8 mouse cellular contexts compared by ENCODE assay signal in genomic region chr3:89225918-89226317, GRCm38 (mm10). TPM values are rescaled to one million over a fixed set of nuclear protein-coding genes. Genes with fewer than 3 reads are reported as not detected.
DNase-seq lines count a peak whose midpoint lies in the region; ATAC-seq and TF ChIP-seq lines count a peak whose summit lies in the region.
"Had no signal": no experiment of that assay in that cellular context is flagged by ENCODE, and none has a peak within 500 bp of the region (broad histone marks: within the 10 kb centered on the region; RNA-seq: fewer than 3 reads in every experiment).

No protein-coding gene starts in this region.

- H3K27me3 ChIP-seq in lung, postnatal 0 days (replicated peaks; ENCODE audit: insufficient read depth, low read length) = no peaks in the 10 kb centered on the region
- no peaks in the 10 kb centered on the region; the same call in 1 of the 2 replicates for H3K27me3 ChIP-seq in embryonic facial prominence, embryonic 15.5 days
- no peaks in the 10 kb centered on the region for H3K27me3 ChIP-seq in limb, embryonic 15.5 days
- H3K27me3 ChIP-seq in stomach, postnatal 0 days (ENCODE audit: control insufficient read depth, insufficient read depth, low read length) = no peaks in the 10 kb centered on the region

- H3K27ac ChIP-seq in lung, postnatal 0 days (ENCODE audit: low read length) = no peak overlapping the region
- no peak overlapping the region for H3K27ac ChIP-seq in embryonic facial prominence, embryonic 15.5 days (replicated peaks)
- H3K27ac ChIP-seq in limb, embryonic 15.5 days = no peak overlapping the region
- no peak overlapping the region for H3K27ac ChIP-seq in stomach, postnatal 0 days (replicated peaks)

- H3K9ac ChIP-seq in lung, postnatal 0 days (replicated peaks; ENCODE audit: low read depth) = no peak overlapping the region
- no peak overlapping the region for H3K9ac ChIP-seq in embryonic facial prominence, embryonic 15.5 days
- H3K9ac ChIP-seq in limb, embryonic 15.5 days = no peak overlapping the region
- H3K9ac ChIP-seq in stomach, postnatal 0 days (ENCODE audit: low read length) = 0 out of 2 replicates have a peak overlapping the region, but pooled peaks have one; percentile 23

- H3K4me2 ChIP-seq in lung, postnatal 0 days (replicated peaks; ENCODE audit: low read depth, low read length) = peak overlapping the region; percentile 69
- H3K4me2 ChIP-seq in embryonic facial prominence, embryonic 15.5 days (replicated peaks) = peak overlapping the region; percentile 82; the same call in 1 of the 2 replicates
- H3K4me2 ChIP-seq in limb, embryonic 15.5 days = peak overlapping the region; percentile 64; the same call in 1 of the 2 replicates
- no peak overlapping the region for H3K4me2 ChIP-seq in stomach, postnatal 0 days (replicated peaks; ENCODE audit: low read depth)

- DNase-seq in lung, postnatal 0 days (ENCODE audit: low spot score) = peak; percentile 56
- DNase-seq in lung, postnatal 10 days = no peak
- DNase-seq in stomach, postnatal 0 days (ENCODE audit: low spot score) = no peak
- DNase-seq in T-cell, adult 2 months (ENCODE audit: low spot score) = no peak
- DNase-seq in left cerebral cortex, postnatal 4 days = no peak

- intact Hi-C loops in left cerebral cortex, postnatal 4 days (cut with DNase I) = no loop called here

- H3K36me3 ChIP-seq in lung, postnatal 0 days (ENCODE audit: insufficient read depth, low read length) = no peaks in the 10 kb centered on the region
- H3K36me3 ChIP-seq in embryonic facial prominence, embryonic 15.5 days = peaks cover 11% of the 10 kb centered on the region; the same call in 1 of the 2 replicates
- H3K36me3 ChIP-seq in limb, embryonic 15.5 days = peaks cover 38% of the 10 kb centered on the region
- H3K36me3 ChIP-seq in stomach, postnatal 0 days (ENCODE audit: control insufficient read depth, insufficient read depth, low read length) = peaks cover 4% of the 10 kb centered on the region; the same call in 1 of the 2 replicates

- no peaks in the 10 kb centered on the region for H3K9me3 ChIP-seq in lung, postnatal 0 days (ENCODE audit: low read length)
- H3K9me3 ChIP-seq in embryonic facial prominence, embryonic 15.5 days (replicated peaks) = no peaks in the 10 kb centered on the region
- no peaks in the 10 kb centered on the region for H3K9me3 ChIP-seq in limb, embryonic 15.5 days
- H3K9me3 ChIP-seq in stomach, postnatal 0 days (ENCODE audit: control insufficient read depth, low read length) = no peaks in the 10 kb centered on the region

- no peak overlapping the region for H3K4me3 ChIP-seq in lung, postnatal 0 days (ENCODE audit: low read depth, low read length)
- peak overlapping the region; percentile 46; the same call in 1 of the 2 replicates for H3K4me3 ChIP-seq in embryonic facial prominence, embryonic 15.5 days (replicated peaks)
- H3K4me3 ChIP-seq in limb, embryonic 15.5 days = no peak overlapping the region
- H3K4me3 ChIP-seq in stomach, postnatal 0 days (ENCODE audit: low read depth, low read length) = no peak overlapping the region

- no peak for ATAC-seq in lung, postnatal 0 days
- no peak for ATAC-seq in embryonic facial prominence, embryonic 15.5 days (ENCODE audit: insufficient number of reproducible peaks, low FRiP score, low TSS enrichment, low read depth)
- ATAC-seq in limb, embryonic 15.5 days (ENCODE audit: insufficient number of reproducible peaks, low FRiP score, low TSS enrichment, low read depth) = no peak
- no peak for ATAC-seq in stomach, postnatal 0 days (ENCODE audit: low FRiP score, low TSS enrichment)
- ATAC-seq: inflammation-experienced regulatory T-cells, adult 6 months had no signal

- no peak for TF ChIP-seq CTCF in lung, postnatal 0 days (IDR thresholded peaks at IDR 0.05)
- no peak for TF ChIP-seq CTCF in stomach, postnatal 0 days (IDR thresholded peaks at IDR 0.05; ENCODE audit: low read depth)

- TF ChIP-seq EP300 in lung, postnatal 0 days (IDR thresholded peaks at IDR 0.05) = no peak
- TF ChIP-seq EP300 in stomach, postnatal 0 days (optimal IDR thresholded peaks at IDR 0.05) = no peak

- peaks cover 11% of the 10 kb centered on the region for H3K4me1 ChIP-seq in lung, postnatal 0 days (ENCODE audit: insufficient read depth, low read depth, low read length)
- H3K4me1 ChIP-seq in embryonic facial prominence, embryonic 15.5 days = peaks cover 37% of the 10 kb centered on the region
- peaks cover 33% of the 10 kb centered on the region for H3K4me1 ChIP-seq in limb, embryonic 15.5 days
- peaks cover 3% of the 10 kb centered on the region; the same call in 1 of the 2 replicates for H3K4me1 ChIP-seq in stomach, postnatal 0 days (replicated peaks; ENCODE audit: control insufficient read depth, insufficient read depth)

- 50% methylated on average over 4 of the region's 4 CpGs for WGBS in lung, postnatal 0 days
- WGBS in embryonic facial prominence, embryonic 15.5 days = 38% methylated on average over 4 of the region's 4 CpGs
- WGBS in limb, embryonic 15.5 days = 47% methylated on average over 4 of the region's 4 CpGs
- WGBS in stomach, postnatal 0 days = 67% methylated on average over 4 of the region's 4 CpGs

RNA-seq across cellular contexts. Expression of gene Mtx1, which starts 1.0 kb away (rescaled TPM):
- 99.3 and 116 TPM in 2 replicates for polyA plus RNA-seq in lung, postnatal 0 days (2015; fragmentation: Nextera tagmentation; extraction: Ambion mirVana)
- 173 and 196 TPM in 2 replicates for polyA plus RNA-seq in embryonic facial prominence, embryonic 15.5 days (2015; fragmentation: Nextera tagmentation; extraction: Ambion mirVana)
- polyA plus RNA-seq in limb, embryonic 15.5 days (2015; fragmentation: Nextera tagmentation; extraction: Ambion mirVana) = 156 and 180 TPM in 2 replicates
- polyA plus RNA-seq in stomach, postnatal 0 days (2015; fragmentation: Nextera tagmentation; extraction: Ambion mirVana) = 129 and 133 TPM in 2 replicates
- total RNA-seq in left cerebral cortex, postnatal 4 days (2021) = 100 to 1,000 TPM in 1 of 2 experiments, 10 to 100 TPM in 1; 99.1 to 106 TPM

RNA-seq across cellular contexts. Expression of gene Muc1, which starts 2.9 kb away (rescaled TPM):
- polyA plus RNA-seq in lung, postnatal 0 days (2015; fragmentation: Nextera tagmentation; extraction: Ambion mirVana) = 300 and 307 TPM in 2 replicates
- 4.0 and 10.2 TPM in 2 replicates for polyA plus RNA-seq in embryonic facial prominence, embryonic 15.5 days (2015; fragmentation: Nextera tagmentation; extraction: Ambion mirVana)
- 0.64 and 0.68 TPM in 2 replicates for polyA plus RNA-seq in limb, embryonic 15.5 days (2015; fragmentation: Nextera tagmentation; extraction: Ambion mirVana)
- polyA plus RNA-seq in stomach, postnatal 0 days (2015; fragmentation: Nextera tagmentation; extraction: Ambion mirVana) = 212 and 255 TPM in 2 replicates
- 1 to 10 TPM; 1.0 to 2.0 TPM for total RNA-seq in left cerebral cortex, postnatal 4 days (2021)

RNA-seq across cellular contexts. Expression of gene Thbs3, which starts 10.9 kb away (rescaled TPM):
- polyA plus RNA-seq in lung, postnatal 0 days (2015; fragmentation: Nextera tagmentation; extraction: Ambion mirVana) = 77.3 and 77.7 TPM in 2 replicates
- 47.1 and 59.7 TPM in 2 replicates for polyA plus RNA-seq in embryonic facial prominence, embryonic 15.5 days (2015; fragmentation: Nextera tagmentation; extraction: Ambion mirVana)
- 94.0 and 116 TPM in 2 replicates for polyA plus RNA-seq in limb, embryonic 15.5 days (2015; fragmentation: Nextera tagmentation; extraction: Ambion mirVana)
- polyA plus RNA-seq in stomach, postnatal 0 days (2015; fragmentation: Nextera tagmentation; extraction: Ambion mirVana) = 25.5 and 31.1 TPM in 2 replicates
- total RNA-seq in left cerebral cortex, postnatal 4 days (2021) = 100 to 1,000 TPM in 1 of 2 experiments, 10 to 100 TPM in 1; 99.0 to 109 TPM

RNA-seq across cellular contexts. Expression of gene Krtcap2, which starts 19.8 kb away (rescaled TPM):
- polyA plus RNA-seq in lung, postnatal 0 days (2015; fragmentation: Nextera tagmentation; extraction: Ambion mirVana) = 282 and 309 TPM in 2 replicates
- 294 and 310 TPM in 2 replicates for polyA plus RNA-seq in embryonic facial prominence, embryonic 15.5 days (2015; fragmentation: Nextera tagmentation; extraction: Ambion mirVana)
- polyA plus RNA-seq in limb, embryonic 15.5 days (2015; fragmentation: Nextera tagmentation; extraction: Ambion mirVana) = 307 and 334 TPM in 2 replicates
- 266 and 314 TPM in 2 replicates for polyA plus RNA-seq in stomach, postnatal 0 days (2015; fragmentation: Nextera tagmentation; extraction: Ambion mirVana)
- total RNA-seq in left cerebral cortex, postnatal 4 days (2021) = 100 to 1,000 TPM in 1 of 2 experiments, 10 to 100 TPM in 1; 86.2 to 106 TPM

RNA-seq across cellular contexts. Expression of gene Trim46, which starts 20.2 kb away (rescaled TPM):
- polyA plus RNA-seq in lung, postnatal 0 days (2015; fragmentation: Nextera tagmentation; extraction: Ambion mirVana) = 1.8 and 2.1 TPM in 2 replicates
- polyA plus RNA-seq in embryonic facial prominence, embryonic 15.5 days (2015; fragmentation: Nextera tagmentation; extraction: Ambion mirVana) = 5.0 and 5.9 TPM in 2 replicates
- 4.0 and 4.7 TPM in 2 replicates for polyA plus RNA-seq in limb, embryonic 15.5 days (2015; fragmentation: Nextera tagmentation; extraction: Ambion mirVana)
- polyA plus RNA-seq in stomach, postnatal 0 days (2015; fragmentation: Nextera tagmentation; extraction: Ambion mirVana) = 2.7 and 3.3 TPM in 2 replicates
- 100 to 1,000 TPM; 128 to 133 TPM for total RNA-seq in left cerebral cortex, postnatal 4 days (2021)

Comparison
In these comparisons a context has a peak if more than half of its experiments do, and no peak if none do; other contexts are left out.
1. RNA of gene Muc1, which starts 2.9 kb away (polyA plus RNA-seq): 300 to 307 TPM in lung, postnatal 0 days and 212 to 255 TPM in stomach, postnatal 0 days; 4.0 to 10.2 TPM in embryonic facial prominence, embryonic 15.5 days and 0.64 to 0.68 TPM in limb, embryonic 15.5 days; every median in the first group is over 10 times any median in the second.